Mouse (Mus musculus): ENCODE measurements around the gene Jazf1.

DNA sequence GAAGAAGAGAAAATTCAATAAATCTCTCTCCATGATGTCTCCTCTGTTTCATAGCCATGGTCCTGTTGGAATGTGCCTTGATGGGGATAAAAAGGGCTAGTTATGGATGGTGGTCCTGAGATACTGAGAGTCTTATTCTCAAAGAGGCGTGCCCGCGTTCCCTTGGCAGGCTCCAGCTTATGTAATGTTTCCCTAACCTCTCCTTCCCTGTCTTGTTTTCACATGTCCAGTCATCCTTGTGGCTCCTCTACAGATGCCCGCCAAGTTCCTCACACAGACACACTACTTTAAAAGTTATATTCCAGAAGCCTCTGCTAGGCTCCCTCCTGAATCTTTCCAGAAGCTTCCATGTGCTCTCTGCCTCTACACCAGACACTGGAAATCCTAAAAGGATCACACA lies 151.0 kb downstream of the Jazf1 start:
- TF ChIP-seq TAL1 (IDR thresholded peaks at IDR 0.05; ENCODE audit: low read length) = no peak
- no peak for TF ChIP-seq GATA1 (IDR thresholded peaks at IDR 0.05; ENCODE audit: low read length)
